Mouse (Mus musculus) cerebellum, adult 2 months (tissue): ENCODE measurements around the gene Slc17a2.

Experiments used
- CTCF ChIP-seq: fragments of 200-500 bp; IDR thresholded peaks from 2 replicates; pipeline ENCODE4 v1.5.1; 2011; ENCODE audit warnings: low read depth, mild to moderate bottlenecking, control low read depth, low read length, moderate library complexity, borderline replicate concordance; ENCODE audit not compliant: insufficient read depth
- POLR2A ChIP-seq: fragments of 200-500 bp; IDR thresholded peaks from 2 replicates; pipeline ENCODE4 v1.6.1; 2011; ENCODE audit warnings: low read length, control low read depth, borderline replicate concordance; ENCODE audit not compliant: insufficient read depth

DNA sequence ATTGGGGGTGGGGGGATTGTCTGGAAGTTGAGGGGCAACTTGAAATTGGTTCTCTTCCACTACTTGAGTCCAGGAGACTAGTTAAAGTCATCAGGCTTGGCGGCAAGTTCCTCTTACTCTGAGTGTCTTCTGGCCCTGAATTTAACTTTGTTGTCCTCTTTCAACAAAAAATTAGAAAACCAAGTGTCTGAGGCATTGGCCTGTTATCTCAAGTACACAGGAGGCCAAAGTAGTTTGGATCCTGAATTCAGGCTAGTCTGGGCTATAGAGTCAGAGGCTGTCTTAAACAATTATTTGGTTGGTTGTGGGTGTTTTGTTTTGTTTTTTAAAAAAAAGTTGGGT is 41.6 kb upstream of the Slc17a2 start:
- TF ChIP-seq POLR2A (no peak), CTCF (no peak)
